Comparison of ENCODE assay signal across 9 mouse cellular contexts in the genomic region with DNA sequence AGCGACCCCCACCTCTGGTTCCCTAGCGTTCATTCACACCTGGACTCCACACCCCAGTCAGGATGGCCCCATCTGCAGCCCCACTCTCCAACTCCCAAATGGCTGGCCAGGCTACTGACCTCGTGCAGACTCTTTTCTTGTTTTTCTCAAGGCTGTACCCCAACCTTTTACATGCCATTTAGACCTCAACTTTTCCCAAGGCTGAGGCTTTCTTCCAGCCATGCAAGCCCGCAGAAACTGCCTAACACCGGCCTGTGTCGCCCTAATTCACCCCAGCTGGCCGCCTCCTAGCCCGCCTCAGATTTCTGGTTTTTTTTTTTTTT. TPM values are rescaled to one million over a fixed set of nuclear protein-coding genes. Genes with fewer than 3 reads are reported as not detected.
A peak's percentile ranks its signal among the peaks of the same experiment; 100 is the strongest.
DNase-seq lines count a peak whose midpoint lies in the region; ATAC-seq lines count a peak whose summit lies in the region.
"Had no signal": no experiment of that assay in that cellular context is flagged by ENCODE, and none has a peak within 500 bp of the region (broad histone marks: within the 10 kb centered on the region; RNA-seq: fewer than 3 reads in every experiment).

No protein-coding gene starts in this region.

- no peaks in the 10 kb centered on the region for H3K27me3 ChIP-seq in heart, embryonic 16.5 days (ENCODE audit: control insufficient read depth, insufficient read depth, low read length)
- H3K27me3 ChIP-seq in intestine, embryonic 14.5 days (replicated peaks; ENCODE audit: control insufficient read depth, insufficient read depth, low read length): no peaks in the 10 kb centered on the region
- H3K27me3 ChIP-seq in midbrain, embryonic 16.5 days (ENCODE audit: control insufficient read depth, insufficient read depth, low read depth, low read length): peaks cover 12% of the 10 kb centered on the region
- H3K27me3 ChIP-seq: Patski had no signal

- no peak for ATAC-seq in heart, embryonic 16.5 days (replicated peaks; ENCODE audit: extremely low read depth, insufficient read depth, low FRiP score)
- ATAC-seq in intestine, embryonic 14.5 days (replicated peaks; ENCODE audit: low FRiP score, low TSS enrichment, low read depth): no peak
- no peak for ATAC-seq in midbrain, embryonic 16.5 days

- WGBS in heart, embryonic 16.5 days: 5% methylated on average over 8 of the region's 8 CpGs
- 2% methylated on average over 8 of the region's 8 CpGs for WGBS in intestine, embryonic 14.5 days
- WGBS in midbrain, embryonic 16.5 days: 4% methylated on average over 8 of the region's 8 CpGs

- peak overlapping the region; percentile 90 for H3K4me3 ChIP-seq in heart, embryonic 16.5 days (ENCODE audit: low read length)
- peak overlapping the region; percentile 88 for H3K4me3 ChIP-seq in intestine, embryonic 14.5 days (ENCODE audit: low read depth, low read length)
- H3K4me3 ChIP-seq in midbrain, embryonic 16.5 days (ENCODE audit: low read depth, low read length): peak overlapping the region; percentile 65

- H3K36me3 ChIP-seq in heart, embryonic 16.5 days (ENCODE audit: control insufficient read depth, insufficient read depth): peaks cover 17% of the 10 kb centered on the region
- H3K36me3 ChIP-seq in intestine, embryonic 14.5 days (ENCODE audit: control insufficient read depth, insufficient read depth, low read length): peaks cover 26% of the 10 kb centered on the region
- H3K36me3 ChIP-seq in midbrain, embryonic 16.5 days (ENCODE audit: control insufficient read depth, insufficient read depth, low read length): no peaks in the 10 kb centered on the region

- H3K9ac ChIP-seq in heart, embryonic 16.5 days (ENCODE audit: low read length): peak overlapping the region; percentile 98
- peak overlapping the region; percentile 92 for H3K9ac ChIP-seq in intestine, embryonic 14.5 days (ENCODE audit: low read length)
- peak overlapping the region; percentile 21; the same call in 1 of the 2 replicates for H3K9ac ChIP-seq in midbrain, embryonic 16.5 days (ENCODE audit: low read depth, low read length)

- H3K27ac ChIP-seq in heart, embryonic 16.5 days (ENCODE audit: low read length): peak overlapping the region; percentile 98
- peak overlapping the region; percentile 91; the same call in 1 of the 2 replicates for H3K27ac ChIP-seq in intestine, embryonic 14.5 days (ENCODE audit: low read depth)
- no peak overlapping the region for H3K27ac ChIP-seq in midbrain, embryonic 16.5 days (ENCODE audit: low read length)

- DNase-seq in heart, postnatal 25 days (ENCODE audit: low spot score): no peak
- DNase-seq in embryo, embryonic 9.5 days (ENCODE audit: extremely low spot score): peak; percentile 53
- DNase-seq in intestine, embryonic 14.5 days (ENCODE audit: low spot score): peak; percentile 64
- no peak for DNase-seq in urinary bladder, postnatal 4 days (ENCODE audit: low spot score in 2 of 2)
- DNase-seq in gastrocnemius, adult 8-10 months (ENCODE audit: low spot score in 2 of 2): no peak
- no peak for DNase-seq in gastrocnemius, postnatal 36 days

- intact Hi-C loops in heart, postnatal 25 days (cut with DNase I): no loop called here
- intact Hi-C loops in gastrocnemius, postnatal 36 days (cut with DNase I): no loop called here

- H3K4me1 ChIP-seq in heart, embryonic 16.5 days (ENCODE audit: control insufficient read depth, insufficient read depth, low read length): peaks cover 39% of the 10 kb centered on the region
- H3K4me1 ChIP-seq in intestine, embryonic 14.5 days (replicated peaks; ENCODE audit: control insufficient read depth, insufficient read depth, low read length): peaks cover 23% of the 10 kb centered on the region
- H3K4me1 ChIP-seq in midbrain, embryonic 16.5 days (ENCODE audit: control insufficient read depth, insufficient read depth, low read length): peaks cover 28% of the 10 kb centered on the region

- H3K4me2 ChIP-seq in heart, embryonic 16.5 days (ENCODE audit: low read depth, low read length): peak overlapping the region; percentile 94
- peak overlapping the region; percentile 97 for H3K4me2 ChIP-seq in intestine, embryonic 14.5 days (ENCODE audit: low read length)
- peak overlapping the region; percentile 96 for H3K4me2 ChIP-seq in midbrain, embryonic 16.5 days (ENCODE audit: low read length)

- no peaks in the 10 kb centered on the region for H3K9me3 ChIP-seq in heart, embryonic 16.5 days (replicated peaks; ENCODE audit: control insufficient read depth, low read length)
- H3K9me3 ChIP-seq in intestine, embryonic 14.5 days (ENCODE audit: control insufficient read depth, low read length): no peaks in the 10 kb centered on the region
- no peaks in the 10 kb centered on the region for H3K9me3 ChIP-seq in midbrain, embryonic 16.5 days (replicated peaks; ENCODE audit: control insufficient read depth, low read length, poor library complexity, severe bottlenecking)

RNA-seq across cellular contexts. Expression of gene Ephb4, which starts 1.1 kb away (rescaled TPM):
- 32.1 and 36.4 TPM in 2 replicates for polyA plus RNA-seq in heart, embryonic 16.5 days (2015; fragmentation: Nextera tagmentation; extraction: Ambion mirVana)
- total RNA-seq in heart, postnatal 25 days (2021): 10 to 100 TPM; 52.5 to 64.2 TPM
- 48.2 and 51.3 TPM in 2 replicates for polyA plus RNA-seq in intestine, embryonic 14.5 days (2014; fragmentation: Nextera tagmentation; extraction: Ambion mirVana)
- polyA plus RNA-seq in midbrain, embryonic 16.5 days (2015; fragmentation: Nextera tagmentation; extraction: Ambion mirVana): 4.8 and 6.0 TPM in 2 replicates
- 10 to 100 TPM in 1 of 4 experiments, 1 to 10 TPM in 3; 6.9 to 10.7 (median 8.6) TPM for total RNA-seq in gastrocnemius, adult 8-10 months (2022)
- total RNA-seq in gastrocnemius, postnatal 36 days (2021): 10 to 100 TPM; 12.1 to 13.4 TPM

RNA-seq across cellular contexts. Expression of gene Slc12a9, which starts 17.6 kb away (rescaled TPM):
- polyA plus RNA-seq in heart, embryonic 16.5 days (2015; fragmentation: Nextera tagmentation; extraction: Ambion mirVana): 7.7 and 8.5 TPM in 2 replicates
- 1 to 10 TPM; 2.7 to 3.0 TPM for total RNA-seq in heart, postnatal 25 days (2021)
- polyA plus RNA-seq in intestine, embryonic 14.5 days (2014; fragmentation: Nextera tagmentation; extraction: Ambion mirVana): 7.9 and 9.5 TPM in 2 replicates
- polyA plus RNA-seq in midbrain, embryonic 16.5 days (2015; fragmentation: Nextera tagmentation; extraction: Ambion mirVana): 26.8 and 27.3 TPM in 2 replicates
- 1 to 10 TPM; 1.7 to 3.6 (median 1.9) TPM for total RNA-seq in gastrocnemius, adult 8-10 months (2022)
- 1 to 10 TPM; 2.4 to 2.5 TPM for total RNA-seq in gastrocnemius, postnatal 36 days (2021)

RNA-seq across cellular contexts. Expression of gene Trip6, which starts 36.8 kb away (rescaled TPM):
- polyA plus RNA-seq in heart, embryonic 16.5 days (2015; fragmentation: Nextera tagmentation; extraction: Ambion mirVana): 43.1 and 49.7 TPM in 2 replicates
- total RNA-seq in heart, postnatal 25 days (2021): 10 to 100 TPM; 10.8 to 13.3 TPM
- polyA plus RNA-seq in intestine, embryonic 14.5 days (2014; fragmentation: Nextera tagmentation; extraction: Ambion mirVana): 73.3 and 77.7 TPM in 2 replicates
- 13.1 TPM in 2 replicates for polyA plus RNA-seq in midbrain, embryonic 16.5 days (2015; fragmentation: Nextera tagmentation; extraction: Ambion mirVana)
- total RNA-seq in gastrocnemius, adult 8-10 months (2022): 1 to 10 TPM; 1.4 to 3.9 (median 2.1) TPM
- 1 to 10 TPM; 3.7 to 4.1 TPM for total RNA-seq in gastrocnemius, postnatal 36 days (2021)

RNA-seq across cellular contexts. Expression of gene Srrt, which starts 43.5 kb away (rescaled TPM):
- 94.5 and 97.0 TPM in 2 replicates for polyA plus RNA-seq in heart, embryonic 16.5 days (2015; fragmentation: Nextera tagmentation; extraction: Ambion mirVana)
- total RNA-seq in heart, postnatal 25 days (2021): 10 to 100 TPM; 67.1 to 67.7 TPM
- 118 and 122 TPM in 2 replicates for polyA plus RNA-seq in intestine, embryonic 14.5 days (2014; fragmentation: Nextera tagmentation; extraction: Ambion mirVana)
- 97.2 and 103 TPM in 2 replicates for polyA plus RNA-seq in midbrain, embryonic 16.5 days (2015; fragmentation: Nextera tagmentation; extraction: Ambion mirVana)
- 10 to 100 TPM; 30.0 to 37.2 (median 34.0) TPM for total RNA-seq in gastrocnemius, adult 8-10 months (2022)
- total RNA-seq in gastrocnemius, postnatal 36 days (2021): 10 to 100 TPM; 27.7 to 39.8 TPM

RNA-seq across cellular contexts. Expression of gene Ufsp1, which starts 56.6 kb away (rescaled TPM):
- 8.5 TPM in 2 replicates for polyA plus RNA-seq in heart, embryonic 16.5 days (2015; fragmentation: Nextera tagmentation; extraction: Ambion mirVana)
- 1 to 10 TPM; 8.3 to 8.7 TPM for total RNA-seq in heart, postnatal 25 days (2021)
- polyA plus RNA-seq in intestine, embryonic 14.5 days (2014; fragmentation: Nextera tagmentation; extraction: Ambion mirVana): 8.9 and 10.6 TPM in 2 replicates
- 18.4 and 20.9 TPM in 2 replicates for polyA plus RNA-seq in midbrain, embryonic 16.5 days (2015; fragmentation: Nextera tagmentation; extraction: Ambion mirVana)
- total RNA-seq in gastrocnemius, adult 8-10 months (2022): 10 to 100 TPM; 14.6 to 22.7 (median 19.1) TPM
- total RNA-seq in gastrocnemius, postnatal 36 days (2021): 10 to 100 TPM; 17.6 to 25.1 TPM

Comparison
In these comparisons a context has a peak if more than half of its experiments do, and no peak if none do; other contexts are left out.
1. H3K9ac ChIP-seq: peak in every context shown above with its lines; median percentile 98 in heart, embryonic 16.5 days; 92 in intestine, embryonic 14.5 days; 21 in midbrain, embryonic 16.5 days.
2. DNase-seq: peak in embryo, embryonic 9.5 days (single experiment) and intestine, embryonic 14.5 days (single experiment); none in heart, postnatal 25 days (single experiment), urinary bladder, postnatal 4 days (0 of 2), gastrocnemius, adult 8-10 months (0 of 2) and gastrocnemius, postnatal 36 days (0 of 2).
3. Peak in every context shown above with its lines, with median percentiles within 50 percentile points of each other: H3K4me2 ChIP-seq and H3K4me3 ChIP-seq.